ENCODE assay signal across 14 mouse cellular contexts in the genomic region with DNA sequence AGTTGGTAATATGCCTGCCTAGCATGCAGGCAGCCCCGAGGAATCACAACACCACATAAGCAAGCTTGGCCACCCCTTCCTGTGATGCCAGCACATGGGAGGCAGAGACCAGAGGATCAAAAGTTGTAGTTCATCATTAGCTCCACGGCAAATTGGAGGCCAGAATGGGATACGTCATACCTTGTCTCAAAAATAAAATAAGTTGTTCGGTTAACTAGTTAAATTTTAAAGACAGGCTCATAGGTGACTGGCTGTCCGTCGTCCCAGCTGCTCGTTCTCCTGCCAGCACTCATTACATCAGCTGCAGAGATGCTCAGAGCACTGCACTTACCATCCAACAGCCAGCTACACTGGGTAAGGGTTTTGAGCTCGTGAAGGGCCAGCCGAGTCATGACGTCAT.
"Had no signal": no experiment of that assay in that cellular context is flagged by ENCODE, and none has a peak within 500 bp of the region (broad histone marks: within the 10 kb centered on the region; RNA-seq: fewer than 3 reads in every experiment).

No protein-coding gene starts in this region.

- H3K4me3 ChIP-seq: left cerebral cortex, adult 2 months; liver, embryonic 15.5 days; megakaryocyte, embryonic 14.5 days; midbrain, embryonic 15.5 days; neural tube, embryonic 12.5 days; stomach, embryonic 15.5 days had no signal

- H3K4me1 ChIP-seq: midbrain, embryonic 15.5 days; neural tube, embryonic 12.5 days; stomach, embryonic 15.5 days had no signal

- H3K9me3 ChIP-seq: liver, embryonic 15.5 days; midbrain, embryonic 15.5 days; stomach, embryonic 15.5 days had no signal

- H3K9ac ChIP-seq: liver, embryonic 15.5 days; midbrain, embryonic 15.5 days; neural tube, embryonic 12.5 days; stomach, embryonic 15.5 days had no signal

- DNase-seq: kidney, postnatal 10 days; lung, adult 2 months; retina, postnatal 1 day; thymus, adult 2 months; thymus, postnatal 25 days had no signal

- H3K27ac ChIP-seq: left cerebral cortex, adult 2 months; liver, embryonic 15.5 days; macrophage; midbrain, embryonic 15.5 days; neural tube, embryonic 12.5 days; stomach, embryonic 15.5 days had no signal

- H3K27me3 ChIP-seq: liver, embryonic 15.5 days; megakaryocyte, embryonic 14.5 days; midbrain, embryonic 15.5 days; neural tube, embryonic 12.5 days; stomach, embryonic 15.5 days had no signal

- H3K36me3 ChIP-seq: midbrain, embryonic 15.5 days had no signal

- ATAC-seq: midbrain, embryonic 15.5 days had no signal

- H3K4me2 ChIP-seq: liver, embryonic 11.5 days; liver, embryonic 15.5 days; midbrain, embryonic 11.5 days; midbrain, embryonic 15.5 days; neural tube, embryonic 12.5 days; stomach, embryonic 15.5 days had no signal
